Mouse (Mus musculus) heart, adult 11 months (tissue): ENCODE measurements around the gene Chrnb4.

ENCODE experiments used
- DNase-seq: peaks from one replicate; pipeline ENCODE4 v3.0.0; 2022

Chrnb4 gene

GRCm38 (mm10) chr9:55048211-55048880 lies at the start of gene Chrnb4:
Gene Chrnb4 (minus strand): TSS chr9:55048779.
- DNase-seq: peak; percentile 85

GRCm38 (mm10) chr9:55096870-55097269 lies 48.3 kb upstream of the Chrnb4 start:
- no peak for DNase-seq

GRCm38 (mm10) chr9:55096033-55096432 lies 47.5 kb upstream of the Chrnb4 start:
- DNase-seq: no peak

- no peak for DNase-seq
Observed at GRCm38 (mm10) chr9:55090141-55090540, 41.6 kb upstream of the Chrnb4 start.

GRCm38 (mm10) chr9:55089226-55089625 lies 40.6 kb upstream of the Chrnb4 start:
- no peak for DNase-seq

GRCm38 (mm10) chr9:55083154-55083913 lies 34.8 kb upstream of the Chrnb4 start:
- no peak for DNase-seq

- no peak for DNase-seq
Observed at GRCm38 (mm10) chr9:55067965-55068265, 19.3 kb upstream of the Chrnb4 start.

- no peak for DNase-seq
Observed at GRCm38 (mm10) chr9:55067260-55067964, 18.8 kb upstream of the Chrnb4 start.

- no peak for DNase-seq
Observed at GRCm38 (mm10) chr9:55065241-55065640, 16.7 kb upstream of the Chrnb4 start.

- no peak for DNase-seq
Observed at GRCm38 (mm10) chr9:55058067-55058466, 9.5 kb upstream of the Chrnb4 start.

- no peak for DNase-seq
Observed at GRCm38 (mm10) chr9:55055386-55055930, 6.9 kb upstream of the Chrnb4 start.

GRCm38 (mm10) chr9:55046764-55047163 lies 1.8 kb downstream of the Chrnb4 start:
- no peak for DNase-seq

- DNase-seq: no peak
Observed at GRCm38 (mm10) chr9:55045001-55045400, 3.6 kb downstream of the Chrnb4 start.

GRCm38 (mm10) chr9:55043688-55044087 lies 4.9 kb downstream of the Chrnb4 start:
- DNase-seq: no peak

GRCm38 (mm10) chr9:55041389-55041788 lies 7.2 kb downstream of the Chrnb4 start:
- DNase-seq: no peak

- no peak for DNase-seq
Observed at GRCm38 (mm10) chr9:55039983-55040382, 8.6 kb downstream of the Chrnb4 start.

GRCm38 (mm10) chr9:55038948-55039347 lies 9.6 kb downstream of the Chrnb4 start:
- no peak for DNase-seq

GRCm38 (mm10) chr9:55031435-55032167 lies 17.0 kb downstream of the Chrnb4 start:
- DNase-seq: no peak

- no peak for DNase-seq
Observed at GRCm38 (mm10) chr9:55026275-55026663, 22.3 kb downstream of the Chrnb4 start, which contains the start of gene Chrna3. Gene Chrna3 (minus strand): TSS chr9:55026562.

- no peak for DNase-seq
Observed at GRCm38 (mm10) chr9:55025534-55026274, 22.9 kb downstream of the Chrnb4 start.

GRCm38 (mm10) chr9:55023902-55024583 lies 24.5 kb downstream of the Chrnb4 start:
- DNase-seq: peak; percentile 95

GRCm38 (mm10) chr9:55023326-55023725 lies 25.3 kb downstream of the Chrnb4 start:
- no peak for DNase-seq
